Comparison of ENCODE assay signal across 1 mouse cellular context in genomic region chr16:97962151-97962948, GRCm38 (mm10).
TF ChIP-seq lines count a peak whose summit lies in the region.

TSS of gene C2cd2 (minus strand) at chr16:97962598.
TSS of gene Zbtb21 (minus strand) at chr16:97962622.

TF ChIP-seq in CH12.LX, 34 proteins besides CTCF, POLR2A, EP300 and RAD21 (continued from another document):
- peak; percentile 61; the same call in 1 of the 2 replicates for TF ChIP-seq MEF2A (IDR thresholded peaks at IDR 0.05; ENCODE audit: borderline replicate concordance, low read depth, low read length)
- TF ChIP-seq MAFK (IDR thresholded peaks at IDR 0.05; ENCODE audit: insufficient replicate concordance, low read length), result 0 out of 2 replicates have a peak, but pooled peaks have one; percentile 19
- TF ChIP-seq USF2 (conservative IDR thresholded peaks at IDR 0.05; ENCODE audit: low read depth, low read length), result no peak; the same call in 1 of the 2 replicates
- peak; percentile 4; the same call in 1 of the 2 replicates for TF ChIP-seq SMC3 (IDR thresholded peaks at IDR 0.05; ENCODE audit: low read depth, low read length)
- TF ChIP-seq POLR2AphosphoS2 (IDR thresholded peaks at IDR 0.05; ENCODE audit: low read depth, low read length), result peak; percentile 86
- TF ChIP-seq RCOR1 (conservative IDR thresholded peaks at IDR 0.05; ENCODE audit: low read depth, low read length), result peak; percentile 79; the same call in 1 of the 2 replicates
- peak; percentile 71 for TF ChIP-seq ZNF384 (IDR thresholded peaks at IDR 0.05; ENCODE audit: low read depth, low read length)
- no peak for TF ChIP-seq PAX5 (IDR thresholded peaks at IDR 0.05; ENCODE audit: low read length)
- TF ChIP-seq GABPA (IDR thresholded peaks at IDR 0.05; ENCODE audit: insufficient replicate concordance, low read depth, low read length), result peak; percentile 98
- peak; percentile 57; the same call in 1 of the 2 replicates for TF ChIP-seq ELF1 (IDR thresholded peaks at IDR 0.05; ENCODE audit: low read depth, low read length)
- peak; percentile 99 for TF ChIP-seq BHLHE40 (IDR thresholded peaks at IDR 0.05; ENCODE audit: low read depth, low read length)
- peak; percentile 29; the same call in 1 of the 2 replicates for TF ChIP-seq TBP (conservative IDR thresholded peaks at IDR 0.05; ENCODE audit: low read depth, low read length)
- TF ChIP-seq USF1 (IDR thresholded peaks at IDR 0.05; ENCODE audit: low read depth, low read length), result peak; percentile 81
- peak; percentile 71 for TF ChIP-seq MXI1 (IDR thresholded peaks at IDR 0.05; ENCODE audit: low read depth, low read length)
- TF ChIP-seq CHD2 (IDR thresholded peaks at IDR 0.05; ENCODE audit: low read length), result peak; percentile 36; the same call in 1 of the 2 replicates
- TF ChIP-seq JUN (IDR thresholded peaks at IDR 0.05; ENCODE audit: insufficient read depth, low read depth, low read length), result peak; percentile 89
- TF ChIP-seq CHD1 (IDR thresholded peaks at IDR 0.05; ENCODE audit: low read depth, low read length), result no peak
- peak; percentile 55; the same call in 1 of the 2 replicates for TF ChIP-seq IRF4 (IDR thresholded peaks at IDR 0.05; ENCODE audit: low read depth, low read length)
- no peak for TF ChIP-seq ZKSCAN1 (IDR thresholded peaks at IDR 0.05; ENCODE audit: borderline replicate concordance, low read depth, low read length)
- 0 out of 2 replicates have a peak, but pooled peaks have one; percentile 37 for TF ChIP-seq E2F4 (IDR thresholded peaks at IDR 0.05; ENCODE audit: insufficient replicate concordance, low read depth, low read length)
- no peak for TF ChIP-seq MAZ (IDR thresholded peaks at IDR 0.05; ENCODE audit: low read depth, low read length)
- TF ChIP-seq NELFE (IDR thresholded peaks at IDR 0.05; ENCODE audit: low read depth, low read length), result peak; percentile 97
- TF ChIP-seq ETS1 (conservative IDR thresholded peaks at IDR 0.05; ENCODE audit: low read depth, low read length), result peak; percentile 79
- peak; percentile 95 for TF ChIP-seq MYC (IDR thresholded peaks at IDR 0.05; ENCODE audit: low read depth, low read length)
- TF ChIP-seq JUND (conservative IDR thresholded peaks at IDR 0.05; ENCODE audit: low read depth, low read length), result peak; percentile 83
- TF ChIP-seq TCF12 (IDR thresholded peaks at IDR 0.05; ENCODE audit: low read depth, low read length), result peak; percentile 86
- TF ChIP-seq NRF1 (IDR thresholded peaks at IDR 0.05; ENCODE audit: low read depth, low read length), result peak; percentile 95
- peak; percentile 76 for TF ChIP-seq HCFC1 (IDR thresholded peaks at IDR 0.05; ENCODE audit: low read depth, low read length)
- no peak; the same call in none of the 2 replicates for TF ChIP-seq SIN3A (IDR thresholded peaks at IDR 0.05; ENCODE audit: low read length)
